Mouse (Mus musculus) thymus, postnatal 10 days (tissue): ENCODE results near the gene Fntb.

Source experiments
- DNase-seq, 2 experiments: peaks; one replicate each; pipeline ENCODE4 v3.0.0; 2021; ENCODE audit warnings: low spot score in 2 of 2

Gene Fntb

GRCm38 (mm10) chr12:76795350-76795749, 30.0 kb downstream of the Fntb start, which contains the start of gene Gpx2:
TSS of gene Gpx2 (minus strand) at chr12:76795554.
- no peak for DNase-seq

GRCm38 (mm10) chr12:76796938-76797539, 31.6 kb downstream of the Fntb start:
- DNase-seq, result no peak

GRCm38 (mm10) chr12:76798008-76798720, 32.8 kb downstream of the Fntb start:
- DNase-seq, result no peak

GRCm38 (mm10) chr12:76803028-76803427, 37.6 kb downstream of the Fntb start:
- DNase-seq, result no peak

GRCm38 (mm10) chr12:76803700-76804252, 38.4 kb downstream of the Fntb start:
- DNase-seq, result peak; percentile 15 to 48

- DNase-seq, result no peak
Measured at GRCm38 (mm10) chr12:76805056-76805811, 39.8 kb downstream of the Fntb start.

GRCm38 (mm10) chr12:76807796-76808195, 42.4 kb downstream of the Fntb start:
- DNase-seq, result no peak

GRCm38 (mm10) chr12:76810491-76810890, 45.1 kb downstream of the Fntb start:
- DNase-seq, result no peak

GRCm38 (mm10) chr12:76811006-76811405, 45.6 kb downstream of the Fntb start:
- DNase-seq, result no peak

GRCm38 (mm10) chr12:76813543-76813942, 48.2 kb downstream of the Fntb start:
- DNase-seq, result no peak

GRCm38 (mm10) chr12:76814120-76814519, 48.7 kb downstream of the Fntb start:
- no peak for DNase-seq

- no peak for DNase-seq
Measured at GRCm38 (mm10) chr12:76816720-76817119, 51.3 kb downstream of the Fntb start.

- DNase-seq, result no peak
Measured at GRCm38 (mm10) chr12:76817176-76817575, 51.8 kb downstream of the Fntb start.

GRCm38 (mm10) chr12:76818120-76818519, 52.7 kb downstream of the Fntb start:
- DNase-seq, result no peak

GRCm38 (mm10) chr12:76818908-76819307, 53.5 kb downstream of the Fntb start:
- no peak for DNase-seq

GRCm38 (mm10) chr12:76819816-76820215, 54.4 kb downstream of the Fntb start:
- no peak for DNase-seq

- DNase-seq, result no peak
Measured at GRCm38 (mm10) chr12:76820615-76821014, 55.2 kb downstream of the Fntb start.

- peak in 1 of 2 experiments; percentile 13 for DNase-seq
Measured at GRCm38 (mm10) chr12:76822002-76822650, 56.7 kb downstream of the Fntb start.

GRCm38 (mm10) chr12:76822651-76823041, 57.3 kb downstream of the Fntb start, which contains the start of gene Rab15:
TSS of gene Rab15 (minus strand) at chr12:76822908.
- DNase-seq, result no peak

GRCm38 (mm10) chr12:76825283-76825682, 59.9 kb downstream of the Fntb start:
- DNase-seq, result no peak

- DNase-seq, result peak in 1 of 2 experiments; percentile 43
Measured at GRCm38 (mm10) chr12:76832704-76833103, 67.3 kb downstream of the Fntb start.
